Mouse (Mus musculus) MEL-GATA-1-ER (cell line): Measurements from ENCODE around the gene Ccer2.

ENCODE experiments used
- DNase-seq: peaks from one replicate; pipeline ENCODE4 v3.0.0-alpha.2; 2012; ENCODE audit warnings: low read depth; ENCODE audit errors: extremely low read depth

Gene Ccer2

GRCm38 (mm10) chr7:28790066-28790806 lies 34.3 kb downstream of the Ccer2 start:
- no peak for DNase-seq

- DNase-seq: no peak
Measured at GRCm38 (mm10) chr7:28791706-28792105, 35.7 kb downstream of the Ccer2 start.

GRCm38 (mm10) chr7:28792391-28793185 lies 36.6 kb downstream of the Ccer2 start:
- no peak for DNase-seq

GRCm38 (mm10) chr7:28793834-28794233 lies 37.9 kb downstream of the Ccer2 start:
- peak; percentile 64 for DNase-seq

- no peak for DNase-seq
Measured at GRCm38 (mm10) chr7:28794496-28794895, 38.5 kb downstream of the Ccer2 start.

GRCm38 (mm10) chr7:28795832-28796231 lies 39.9 kb downstream of the Ccer2 start:
- DNase-seq: no peak

GRCm38 (mm10) chr7:28796562-28796975 lies 40.6 kb downstream of the Ccer2 start:
- DNase-seq: no peak

GRCm38 (mm10) chr7:28799994-28800393 lies 44.0 kb downstream of the Ccer2 start:
- no peak for DNase-seq

- DNase-seq: no peak
Measured at GRCm38 (mm10) chr7:28801451-28801850, 45.5 kb downstream of the Ccer2 start.

GRCm38 (mm10) chr7:28801901-28802670 lies 46.1 kb downstream of the Ccer2 start:
- no peak for DNase-seq

- no peak for DNase-seq
Measured at GRCm38 (mm10) chr7:28802846-28803588, 47.0 kb downstream of the Ccer2 start.

GRCm38 (mm10) chr7:28803756-28804155 lies 47.8 kb downstream of the Ccer2 start:
- DNase-seq: no peak

- no peak for DNase-seq
Measured at GRCm38 (mm10) chr7:28806869-28807268, 50.9 kb downstream of the Ccer2 start.

- DNase-seq: no peak
Measured at GRCm38 (mm10) chr7:28807641-28808220, 51.8 kb downstream of the Ccer2 start.

- DNase-seq: peak; percentile 64
Measured at GRCm38 (mm10) chr7:28808221-28808941, 52.4 kb downstream of the Ccer2 start, which contains the start of gene Hnrnpl. TSS of gene Hnrnpl (plus strand) at chr7:28808541.
